Mouse (Mus musculus): Measurements from ENCODE around the gene Dnah1.

Gene Dnah1

DNA sequence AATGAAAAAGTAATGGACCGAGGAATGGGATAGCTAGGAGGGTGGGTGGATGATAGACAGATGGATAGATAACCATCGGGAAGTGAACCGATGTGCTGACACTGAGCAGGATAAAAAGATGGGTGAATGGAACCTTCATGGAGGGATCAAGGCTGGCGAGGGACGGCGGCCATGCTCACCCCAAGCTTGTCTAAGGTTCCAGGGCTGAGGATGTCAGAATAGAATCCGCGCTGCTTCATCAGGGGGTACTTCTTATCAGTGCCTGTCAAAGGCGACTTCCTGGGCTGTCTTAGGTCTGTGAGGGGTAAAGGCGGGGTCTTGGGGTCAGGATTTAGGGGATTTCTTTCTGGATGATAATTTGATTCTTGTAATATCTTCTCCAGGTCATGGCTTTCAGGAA is 4.2 kb downstream of the Dnah1 start:
- DNase-seq (ENCODE audit: low read depth, low spot score) = no peak

DNA sequence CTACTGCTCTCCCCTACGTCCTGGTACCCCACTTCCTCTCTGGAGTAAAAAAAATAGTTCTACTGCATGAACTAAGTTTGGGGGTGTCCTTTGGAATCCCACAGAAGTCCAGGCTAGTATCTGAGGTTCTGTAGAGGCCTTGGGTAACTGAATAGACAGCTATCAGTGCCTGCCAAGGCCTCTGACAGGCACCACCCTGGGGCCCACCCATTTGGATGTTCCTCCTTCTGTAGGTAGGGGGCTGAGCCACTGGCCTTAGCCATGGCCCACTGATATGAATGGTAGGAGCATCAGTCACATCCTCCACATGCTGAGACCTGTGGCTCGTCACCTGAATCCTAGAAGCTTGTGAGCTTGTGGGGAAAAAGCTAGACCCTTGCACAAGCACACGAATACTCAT is 5.9 kb downstream of the Dnah1 start:
- no peak for DNase-seq (ENCODE audit: low read depth, low spot score)

DNA sequence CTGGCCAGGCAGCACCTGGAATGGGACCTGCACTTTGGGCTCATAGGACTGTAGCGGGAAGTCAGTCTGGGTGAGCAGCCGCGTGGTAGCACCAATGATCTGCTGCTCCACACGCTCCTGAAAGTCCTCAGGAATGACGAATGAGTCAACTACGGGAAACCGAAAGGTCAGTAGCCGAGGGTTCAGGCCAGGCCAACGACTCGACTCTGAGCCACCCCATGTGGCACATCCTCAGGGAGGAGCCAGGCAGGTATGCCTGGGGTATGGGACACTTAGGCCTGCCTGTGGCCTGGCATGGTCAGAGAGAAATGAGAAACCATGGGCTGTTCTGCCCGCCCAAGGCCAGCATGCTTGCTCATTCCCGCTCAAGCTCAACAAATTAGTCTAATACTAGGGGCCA is 7.1 kb downstream of the Dnah1 start:
- no peak for DNase-seq (ENCODE audit: low read depth, low spot score)

DNA sequence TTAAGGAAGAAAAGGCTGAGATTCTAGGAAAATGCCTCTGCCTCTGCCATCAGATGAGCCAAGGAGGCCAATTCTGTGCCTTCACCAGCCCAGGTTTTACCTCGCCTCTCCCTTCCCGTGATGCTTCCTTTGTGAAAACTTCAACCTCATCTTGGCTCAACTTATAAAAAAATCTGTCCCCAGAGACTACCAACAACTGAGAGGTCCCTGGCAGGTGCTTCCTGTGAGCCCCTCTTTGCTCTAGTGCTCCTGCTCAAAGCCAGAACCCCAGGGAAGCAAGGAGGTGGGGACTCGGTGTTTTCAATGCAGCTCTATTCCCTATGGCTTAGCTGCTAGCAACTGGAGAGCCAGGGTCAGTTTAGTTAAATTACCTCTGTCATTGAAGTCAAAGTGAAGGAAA is 10.5 kb downstream of the Dnah1 start:
- no peak for DNase-seq (ENCODE audit: low read depth, low spot score)

DNA sequence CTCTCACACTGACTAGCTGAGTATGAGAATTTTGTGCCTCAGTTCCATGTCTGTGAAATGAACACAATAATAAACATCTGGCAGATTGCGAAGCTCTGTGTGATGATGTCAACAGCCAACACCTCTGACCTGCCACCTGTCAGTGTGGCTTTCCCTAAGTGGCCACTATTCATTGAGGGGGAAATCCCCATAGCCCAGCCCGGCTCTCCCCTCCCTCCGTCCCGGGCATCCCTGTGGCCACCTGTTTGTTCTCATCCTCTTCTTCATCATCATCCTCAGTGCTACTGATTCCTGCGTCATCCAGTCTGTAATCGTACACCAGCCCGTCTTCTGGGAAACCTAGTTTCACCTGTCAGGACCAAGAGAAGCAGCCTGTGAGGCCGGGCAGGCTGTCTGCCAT is 38.0 kb downstream of the Dnah1 start:
- DNase-seq (ENCODE audit: low read depth, low spot score) = no peak

DNA sequence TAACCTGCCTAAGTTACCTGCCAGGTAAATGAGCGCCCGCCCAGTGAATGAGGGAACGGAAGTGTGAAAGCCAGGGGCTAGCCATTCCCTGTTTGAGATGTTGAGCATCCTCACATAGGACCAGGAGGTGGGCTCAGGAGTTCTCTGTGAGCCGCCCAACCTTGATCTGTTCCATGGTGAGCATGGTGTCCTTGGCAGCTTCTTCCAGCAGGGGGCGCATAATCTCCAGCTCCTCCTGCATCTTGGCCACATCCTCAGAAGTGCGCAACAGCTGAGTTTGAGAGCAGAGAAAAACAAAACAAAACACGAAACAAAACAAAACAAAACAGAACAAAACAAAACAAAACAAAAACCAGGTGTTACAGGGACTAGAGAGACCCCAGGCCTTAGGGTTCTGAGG is 51.5 kb downstream of the Dnah1 start:
- peak; percentile 64 for DNase-seq (ENCODE audit: low read depth, low spot score)

DNA sequence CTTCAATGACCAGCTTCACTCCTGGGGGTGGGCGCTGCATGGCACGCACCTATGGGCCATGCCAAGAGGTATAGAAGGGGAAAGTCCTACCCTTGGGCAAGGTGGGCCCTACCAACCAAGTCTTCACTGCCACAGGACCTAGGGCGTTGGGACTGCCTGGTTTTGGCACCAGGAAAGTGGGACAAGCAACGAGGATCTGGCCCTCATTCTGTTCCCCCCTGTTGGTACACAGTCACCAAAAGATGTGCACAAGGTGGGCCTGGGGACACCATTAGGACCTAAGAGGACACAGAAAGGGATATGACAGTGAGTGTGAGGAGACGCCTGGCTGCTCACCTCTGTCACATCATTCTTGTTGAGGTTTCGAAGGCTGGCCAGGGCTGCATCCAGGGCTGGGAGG is 52.6 kb downstream of the Dnah1 start:
- DNase-seq (ENCODE audit: low read depth, low spot score) = no peak

DNA sequence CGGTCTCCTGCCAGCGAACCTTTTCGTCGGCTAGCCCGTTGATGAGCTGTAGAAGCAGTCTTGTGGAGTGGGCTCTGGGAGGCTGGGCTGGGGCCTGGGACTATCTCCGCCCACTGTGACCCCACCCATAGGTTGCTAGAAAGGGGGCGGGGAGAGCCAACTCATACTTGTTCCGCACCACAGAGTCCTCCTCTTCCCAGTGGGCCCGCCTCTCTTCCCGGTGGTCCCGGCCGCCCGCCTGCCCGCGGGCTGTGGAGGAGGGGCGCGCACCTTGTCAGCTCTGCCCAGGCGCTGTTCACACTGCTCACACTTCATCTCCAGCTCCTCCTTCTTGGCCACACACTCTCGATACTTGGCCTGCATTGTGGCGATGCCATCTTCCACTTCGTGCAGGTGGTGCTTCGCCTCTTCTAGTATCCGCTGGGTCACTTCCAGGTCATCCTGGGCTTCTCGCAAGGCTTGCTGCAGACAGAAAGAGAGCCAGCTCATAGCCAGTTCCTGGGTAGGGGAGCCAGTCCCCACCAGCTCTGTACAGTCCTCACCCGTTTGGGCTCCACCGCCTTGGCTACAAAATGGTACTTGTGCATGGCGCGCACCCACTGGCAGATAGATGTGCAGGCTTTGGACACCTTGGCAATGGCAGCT is 54.1 kb downstream of the Dnah1 start:
- peak; percentile 56 for DNase-seq (ENCODE audit: low read depth, low spot score)

DNA sequence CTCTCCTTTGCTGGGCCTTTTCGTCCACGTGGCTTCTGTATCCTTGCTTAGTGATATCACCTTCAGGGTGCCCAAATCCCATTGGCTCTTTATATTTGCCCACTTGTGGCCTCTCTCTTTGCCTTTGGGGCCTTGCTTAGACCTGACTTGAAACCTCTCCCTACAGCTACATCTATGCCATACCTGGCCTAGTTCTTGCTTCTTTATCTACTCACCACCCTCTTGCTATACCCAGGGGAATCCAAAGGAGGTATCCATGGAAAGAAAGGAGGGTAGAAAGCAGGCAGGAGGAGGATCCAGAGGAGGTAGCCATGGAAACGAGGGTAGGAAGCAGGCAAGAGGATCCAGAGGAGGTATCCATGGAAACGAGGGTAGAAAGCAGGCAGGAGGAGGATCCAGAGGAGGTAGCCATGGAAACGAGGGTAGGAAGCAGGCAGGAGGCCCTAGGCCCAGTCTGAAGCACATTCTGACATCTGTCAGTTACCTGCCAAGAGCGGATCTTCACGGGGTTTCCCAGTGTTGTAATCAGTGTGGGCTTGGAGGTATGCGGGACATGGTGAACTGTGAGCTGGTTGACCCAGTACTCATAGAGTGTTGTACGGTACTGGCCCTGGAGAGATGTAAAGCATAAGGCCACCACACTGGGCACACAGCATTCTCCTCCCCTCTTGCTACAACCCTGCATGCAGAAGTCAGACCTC is 55.2 kb downstream of the Dnah1 start:
- no peak for DNase-seq (ENCODE audit: low read depth, low spot score)

DNA sequence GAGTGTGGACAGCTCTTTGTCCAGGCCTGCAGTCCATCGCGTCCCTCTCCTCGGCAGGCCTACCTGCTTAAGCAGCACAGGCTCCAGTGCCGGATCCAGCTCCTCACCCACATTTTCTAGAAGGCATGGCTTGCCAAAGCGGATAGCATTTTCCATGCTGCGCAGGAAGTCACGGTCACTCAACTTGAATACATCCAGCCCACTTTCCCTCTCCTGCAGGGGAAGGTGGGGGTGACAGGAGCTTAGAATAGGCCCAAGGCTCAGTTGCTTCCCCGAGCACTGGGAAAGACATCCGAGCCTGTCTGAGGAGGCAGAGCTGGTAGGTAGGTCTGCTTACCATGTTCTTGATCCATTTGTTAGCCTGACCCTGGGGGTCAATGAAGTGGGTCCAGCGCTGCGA is 56.0 kb downstream of the Dnah1 start:
- no peak for DNase-seq (ENCODE audit: low read depth, low spot score)

DNA sequence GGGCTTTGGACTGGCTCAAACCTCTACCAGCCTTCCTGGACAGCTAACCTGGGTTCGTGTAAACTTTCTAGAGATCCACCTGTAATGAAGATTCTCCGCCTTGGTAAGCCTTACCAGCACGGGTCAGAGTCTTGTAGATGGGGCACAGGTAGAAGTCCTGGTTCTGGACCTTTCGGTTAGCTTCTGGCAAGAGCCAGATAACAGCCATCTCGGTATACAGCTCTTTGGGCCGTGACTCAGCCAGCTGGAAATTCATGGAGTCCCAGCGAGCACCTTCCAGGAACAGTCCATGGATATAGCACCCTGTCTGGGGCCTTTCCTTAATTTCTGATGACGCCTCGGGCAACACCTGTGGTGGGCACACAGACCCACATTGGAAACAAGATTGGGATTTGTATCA is 62.8 kb downstream of the Dnah1 start:
- DNase-seq (ENCODE audit: low read depth, low spot score) = no peak

DNA sequence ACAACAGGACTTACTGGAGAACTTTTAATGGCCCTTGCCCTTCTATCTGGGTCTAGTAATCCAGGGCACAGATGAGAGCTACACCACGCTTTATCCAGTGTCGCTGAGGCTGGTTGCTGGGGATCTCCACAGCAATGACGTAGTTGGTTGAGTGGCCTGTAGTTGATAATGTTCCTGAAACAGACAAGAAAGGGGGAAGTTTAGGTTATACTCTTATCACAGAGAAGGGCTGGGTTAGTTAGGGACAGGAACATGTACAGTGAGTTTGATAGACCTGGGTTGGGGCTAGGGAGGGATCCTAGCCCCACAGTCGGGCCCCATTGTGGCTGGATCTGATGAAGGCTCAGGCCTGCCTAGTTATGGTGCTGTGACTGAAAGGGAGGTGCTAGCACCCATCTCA is 63.3 kb downstream of the Dnah1 start:
- DNase-seq (ENCODE audit: low read depth, low spot score) = no peak

DNA sequence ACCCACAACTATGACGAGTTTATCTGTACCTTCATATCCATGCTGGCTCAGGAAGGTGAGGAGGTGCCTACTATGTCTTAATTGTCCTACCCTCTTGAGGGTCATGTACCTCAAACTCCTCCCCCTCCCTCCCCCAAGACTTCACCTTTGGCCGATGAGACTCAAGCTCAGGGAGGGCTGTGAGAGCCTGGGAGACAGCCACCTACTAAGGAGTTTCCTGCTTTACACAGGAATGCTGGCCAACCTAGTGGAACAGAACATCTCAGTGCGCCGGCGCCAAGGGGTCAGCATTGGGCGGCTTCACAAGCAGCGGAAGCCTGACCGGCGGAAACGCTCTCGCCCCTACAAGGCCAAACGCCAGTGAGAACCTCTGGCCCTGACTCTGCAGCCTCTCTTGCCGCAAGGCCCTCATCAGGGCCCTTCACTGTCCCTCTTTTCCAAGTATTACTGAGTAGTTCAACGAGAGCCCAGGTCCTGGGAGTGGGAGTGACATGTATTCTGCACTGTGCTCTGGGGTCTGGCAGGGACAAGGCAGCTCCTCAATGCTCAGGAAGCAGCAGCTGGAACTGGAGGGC is 65.1 kb downstream of the Dnah1 start:
- DNase-seq (ENCODE audit: low read depth, low spot score) = no peak

DNA sequence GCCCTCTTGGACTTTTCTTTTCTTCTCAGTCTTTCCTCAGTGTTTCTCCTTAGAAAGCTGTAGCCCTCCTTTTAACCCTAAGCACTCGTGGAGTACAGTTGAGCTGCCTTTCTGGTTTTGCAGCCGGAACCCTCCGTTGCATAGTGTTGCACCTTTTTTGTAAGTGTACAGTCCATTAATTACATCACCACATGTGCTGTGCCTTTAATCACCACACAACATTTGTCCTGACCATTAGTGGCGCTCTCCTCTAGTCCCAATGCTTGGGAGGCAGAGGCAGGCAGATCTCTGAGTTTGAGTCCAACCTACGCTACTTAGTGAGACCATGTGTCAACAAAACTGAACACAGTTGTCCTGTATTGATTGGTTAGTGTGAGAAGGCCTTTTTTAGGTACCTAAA is 71.6 kb downstream of the Dnah1 start:
- no peak for DNase-seq (ENCODE audit: low read depth, low spot score)

DNA sequence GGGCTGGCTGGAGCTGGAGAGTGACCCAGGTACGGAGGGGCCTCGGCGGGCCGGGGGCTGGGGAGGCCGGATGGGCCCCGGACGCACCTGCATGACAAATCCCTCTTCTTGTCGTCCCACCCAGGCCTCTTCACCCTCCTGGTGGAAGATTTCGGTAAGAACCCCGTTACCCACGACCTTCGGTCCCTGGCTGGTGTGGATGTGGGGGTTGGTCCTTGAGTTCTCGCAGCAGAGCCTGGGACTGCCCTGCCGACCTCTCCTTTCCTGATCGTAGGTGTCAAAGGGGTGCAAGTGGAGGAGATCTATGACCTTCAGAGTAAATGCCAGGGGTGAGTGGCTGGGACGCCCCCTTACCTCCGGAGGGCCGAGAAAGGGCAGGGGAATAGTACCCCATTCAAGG is 72.1 kb downstream of the Dnah1 start:
- no peak for DNase-seq (ENCODE audit: low read depth, low spot score)

DNA sequence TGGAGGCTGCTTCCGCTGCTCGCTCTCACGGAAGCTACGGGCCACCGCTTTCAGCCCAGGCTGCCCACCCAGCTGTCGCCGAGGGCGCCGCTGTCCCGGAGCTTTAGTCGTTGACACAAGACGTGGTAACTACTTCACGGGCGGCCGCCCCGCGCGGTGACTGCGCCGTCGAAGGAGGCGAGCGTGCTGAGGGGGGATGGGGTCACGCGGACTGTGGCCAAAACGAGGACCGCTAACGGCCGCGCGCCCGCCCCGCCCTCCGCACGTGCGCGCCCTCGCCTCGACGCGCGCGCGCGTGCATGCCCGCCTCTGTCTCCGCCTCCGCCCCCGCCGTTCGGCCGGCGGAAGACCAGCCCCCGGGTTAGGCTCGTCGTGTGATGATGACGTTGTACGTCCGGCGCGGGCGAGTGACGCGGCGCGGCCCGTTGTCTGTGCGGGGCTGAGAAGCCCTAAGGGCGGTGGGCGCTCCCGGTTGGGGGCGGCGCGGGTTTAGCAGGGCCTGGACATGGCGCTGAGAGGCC is 72.6 kb downstream of the Dnah1 start, which contains the start of the genes Phf7 and Bap1:
Gene Phf7 (minus strand): TSS at position 234 of the 521 bp plus-strand sequence.
Gene Bap1 (plus strand): TSS at position 367 of the 521 bp plus-strand sequence.
- peak; percentile 93 for DNase-seq (ENCODE audit: low read depth, low spot score)

DNA sequence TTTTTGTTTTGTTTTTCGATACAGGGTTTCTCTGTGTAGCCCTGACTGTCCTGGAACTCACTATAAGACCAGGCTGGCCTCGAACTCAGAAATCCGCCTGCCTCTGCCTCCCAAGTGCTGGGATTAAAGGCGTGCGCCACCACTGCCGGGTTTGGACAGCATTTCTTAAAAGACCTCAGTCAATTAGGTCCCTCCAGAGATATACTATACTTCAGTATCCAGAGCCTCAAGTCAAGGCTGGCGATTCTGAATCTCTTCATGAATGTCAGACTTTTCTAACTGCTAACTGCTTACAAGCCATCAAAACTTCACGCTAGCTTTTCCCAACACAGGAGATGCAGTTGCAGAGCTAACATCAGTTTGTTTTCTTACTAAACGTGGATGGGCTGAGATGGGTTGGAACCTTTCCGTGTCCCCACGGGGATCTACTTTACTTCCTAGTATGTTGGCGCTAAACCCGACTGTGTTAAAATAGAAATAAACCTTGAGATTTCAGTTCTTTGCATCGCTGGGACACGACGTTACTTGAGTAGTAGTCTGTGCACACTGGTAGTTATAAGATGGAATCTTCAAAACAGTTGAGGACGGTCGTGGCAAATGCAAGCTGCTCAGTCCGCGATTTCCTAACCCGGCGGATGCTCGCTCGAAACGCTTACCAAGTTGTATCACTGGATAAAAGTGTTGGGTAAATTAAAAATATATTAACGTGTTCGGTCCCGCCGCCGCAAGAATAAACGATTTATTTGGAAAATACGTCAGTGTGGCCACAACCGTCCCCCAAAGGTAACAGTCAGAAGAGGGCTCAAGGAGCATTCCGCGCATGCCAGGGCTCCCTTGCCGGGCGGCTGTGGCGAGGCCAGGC is 73.2 kb downstream of the Dnah1 start:
- no peak for DNase-seq (ENCODE audit: low read depth, low spot score)

DNA sequence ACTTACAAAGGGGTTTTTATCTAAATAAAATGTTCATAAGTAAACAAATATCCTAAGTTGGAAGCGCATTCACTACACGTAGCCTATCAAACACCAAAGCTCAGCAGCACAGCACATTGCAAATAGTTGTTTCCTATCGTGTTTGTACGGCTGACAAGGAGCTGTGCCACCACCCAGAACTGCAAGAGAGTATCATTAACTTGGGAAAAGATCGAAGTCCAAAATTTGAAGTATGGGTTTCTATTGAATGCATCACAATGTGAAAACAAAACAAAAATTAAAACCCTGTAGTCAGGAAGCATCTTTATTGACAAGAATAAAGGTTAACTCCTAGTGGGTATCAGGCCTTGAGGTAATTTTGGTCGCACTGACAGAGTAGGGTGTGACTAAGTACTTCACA is 75.3 kb downstream of the Dnah1 start:
- no peak for DNase-seq (ENCODE audit: low read depth, low spot score)

DNA sequence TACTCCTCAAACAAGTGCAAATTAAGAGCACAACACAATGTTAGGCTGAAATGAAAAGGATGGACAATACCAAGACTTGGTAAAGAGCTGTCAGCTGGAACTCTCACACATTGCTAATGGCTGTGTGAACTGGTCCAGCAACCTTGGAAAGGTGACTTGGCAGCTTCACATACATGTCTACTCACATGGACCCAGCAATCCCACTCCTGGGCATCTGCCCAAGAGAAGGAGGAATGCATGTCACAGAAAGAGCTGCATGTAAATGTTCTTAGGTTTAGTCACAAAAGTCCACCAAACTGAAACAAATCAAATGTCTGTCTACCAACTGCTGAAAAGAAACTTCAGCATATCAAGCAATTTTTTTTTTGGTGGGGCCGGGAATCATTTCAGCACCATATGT is 77.8 kb downstream of the Dnah1 start:
- no peak for DNase-seq (ENCODE audit: low read depth, low spot score)

DNA sequence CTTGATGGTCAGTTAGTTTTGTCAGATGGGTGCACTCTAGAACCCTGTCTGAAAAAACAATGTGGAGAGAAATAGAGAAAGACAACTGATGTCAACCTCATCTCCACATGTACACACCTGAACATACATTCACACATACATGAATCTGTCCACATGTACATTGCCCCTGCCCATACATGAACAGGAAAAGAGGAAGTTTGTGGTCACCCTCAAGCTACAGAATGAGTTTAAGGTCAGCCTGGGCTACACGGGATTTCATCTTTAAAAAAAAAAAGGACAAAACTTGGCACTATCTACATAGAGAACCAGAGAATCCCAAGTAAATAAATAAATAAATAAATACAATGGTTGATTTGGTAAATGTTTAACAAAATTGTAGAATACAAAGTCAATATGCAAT is 78.9 kb downstream of the Dnah1 start:
- DNase-seq (ENCODE audit: low read depth, low spot score) = no peak

DNA sequence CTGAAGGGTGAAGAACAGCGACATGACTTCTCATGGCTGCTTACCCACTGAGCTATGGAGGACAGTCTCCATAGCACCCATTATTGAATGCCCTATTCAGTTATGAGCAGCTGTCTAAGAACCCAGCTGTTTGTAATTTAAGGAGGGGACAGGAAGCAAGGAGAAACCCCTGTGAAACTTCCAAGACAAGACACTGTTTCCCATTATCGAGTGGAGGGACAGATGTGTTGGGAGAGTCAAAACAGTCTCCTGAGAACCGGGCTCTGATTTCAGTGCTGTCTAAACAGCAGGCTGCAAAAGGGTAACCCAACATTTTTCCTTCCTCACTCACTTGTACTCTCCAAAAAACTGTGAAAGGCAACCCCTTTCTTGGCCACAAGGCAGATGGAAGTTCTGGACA is 83.2 kb downstream of the Dnah1 start:
- no peak for DNase-seq (ENCODE audit: low read depth, low spot score)
